Mouse (Mus musculus): ENCODE results near the gene Eif4e1b.

- TF ChIP-seq CTCF (IDR thresholded peaks at IDR 0.05; ENCODE audit: low read depth, low read length) (no peak), POLR2A (IDR thresholded peaks at IDR 0.05; ENCODE audit: extremely low read depth, insufficient read depth, low read length) (no peak)
These were observed 2.7 kb upstream of the Eif4e1b start for GRCm38 (mm10) chr13:54781086-54781485.

Data from liver, adult 2 months (tissue).